Mouse (Mus musculus): Measurements from ENCODE around the gene Osr1.

- TF ChIP-seq CTCF (IDR thresholded peaks at IDR 0.05; ENCODE audit: low read depth) (no peak), EP300 (IDR thresholded peaks at IDR 0.05; ENCODE audit: low read depth) (no peak)
These were observed 11.1 kb downstream of the Osr1 start for GRCm38 (mm10) chr12:9581011-9581410.
